Mouse (Mus musculus): ENCODE data around the gene Plekha5.
A peak's percentile ranks its signal among the peaks of the same experiment; 100 is the strongest.
"Not testable (repeated sequence)": the region's sequence is repeated elsewhere in the genome, so short reads cannot be mapped to it uniquely, and the experiment has no call there.

The Plekha5 gene

DNA sequence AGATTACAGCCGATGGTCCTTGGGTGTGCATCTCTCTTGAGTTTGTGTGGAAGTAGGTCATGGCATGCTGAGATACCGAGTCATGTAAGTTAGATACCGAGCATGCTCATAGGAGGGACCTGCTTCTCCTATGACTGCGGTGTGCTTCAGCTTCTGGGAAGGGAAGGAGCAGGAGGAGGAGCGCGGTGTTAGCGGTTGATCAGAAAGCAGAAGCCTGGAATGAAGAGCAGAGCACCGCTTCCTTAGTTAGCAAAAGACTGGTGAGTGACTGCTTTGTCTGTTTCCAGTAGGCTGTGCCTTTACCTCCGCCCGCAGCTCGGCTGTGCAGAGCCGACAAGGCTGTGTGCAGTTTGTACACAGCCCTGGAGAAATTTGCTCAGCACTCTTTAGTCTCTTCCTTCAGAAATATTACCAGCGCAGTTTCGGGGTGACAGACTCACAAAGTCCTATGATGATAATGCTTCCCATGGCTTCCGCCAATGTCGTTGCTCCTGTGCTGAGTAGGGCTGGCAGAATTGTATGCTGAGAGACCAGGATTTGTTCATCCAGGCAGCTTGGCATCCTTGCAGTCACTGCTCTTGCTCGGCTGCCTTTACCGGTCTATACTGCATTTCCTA, 67.2 kb downstream of the Plekha5 start:
- DNase-seq: no peak

DNA sequence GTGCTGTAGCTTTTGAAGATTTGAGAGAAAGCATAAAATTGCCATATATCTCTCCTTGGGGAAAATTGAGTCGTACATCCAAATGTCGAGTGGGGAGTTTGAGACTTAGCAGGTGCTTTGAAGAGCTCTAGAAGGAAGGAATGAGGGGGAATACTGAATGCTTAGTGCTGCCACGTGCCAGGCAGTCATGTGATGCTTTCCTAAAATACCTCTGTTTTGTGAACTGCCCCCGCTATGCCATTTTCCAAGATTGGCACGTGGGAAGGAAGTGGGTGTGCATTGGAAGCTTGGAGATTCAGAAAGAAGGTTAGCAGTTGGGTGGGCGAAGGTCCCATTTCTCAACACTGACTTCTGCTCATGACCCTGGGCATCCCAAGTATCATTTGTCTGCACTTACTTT, 68.2 kb downstream of the Plekha5 start:
- no peak for DNase-seq

DNA sequence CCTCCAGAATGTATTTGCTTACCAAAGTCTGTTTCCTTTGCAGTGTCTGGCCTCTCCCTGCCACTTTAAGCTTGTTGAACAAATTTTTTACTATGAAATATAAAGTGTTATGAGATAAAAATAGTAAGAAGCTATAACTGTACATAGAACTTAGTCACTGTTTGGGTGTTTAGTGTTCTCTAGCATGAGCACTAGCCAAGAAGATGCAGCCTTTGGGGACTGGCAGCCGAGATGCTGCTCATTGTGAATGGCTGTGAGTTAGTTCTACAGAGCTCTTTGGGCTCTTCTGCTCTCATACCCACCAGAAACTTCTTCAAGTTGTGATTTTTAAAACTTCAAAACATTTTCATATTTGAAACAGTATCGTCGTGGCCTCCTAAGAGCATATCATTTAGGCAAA, 74.2 kb downstream of the Plekha5 start:
- no peak for DNase-seq

DNA sequence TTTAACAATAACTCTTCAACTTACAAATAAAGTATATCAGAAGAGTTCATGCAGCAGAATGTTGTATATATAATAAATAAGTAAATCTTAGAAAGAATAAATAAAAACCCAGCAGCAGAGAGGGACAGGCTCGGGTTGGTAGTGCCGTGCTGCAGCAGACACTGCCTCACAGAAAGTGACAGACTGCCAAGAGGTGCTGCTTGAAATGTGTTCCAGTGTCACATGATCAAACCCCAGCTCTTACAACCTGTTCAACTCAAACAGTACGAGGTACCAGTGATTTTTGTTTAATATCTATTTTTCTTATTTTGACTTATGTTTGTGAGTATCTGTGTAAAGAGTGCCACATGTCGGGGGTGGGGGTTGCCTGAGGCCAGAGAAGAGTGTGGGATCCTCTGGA, 75.1 kb downstream of the Plekha5 start:
- no peak for DNase-seq

DNA sequence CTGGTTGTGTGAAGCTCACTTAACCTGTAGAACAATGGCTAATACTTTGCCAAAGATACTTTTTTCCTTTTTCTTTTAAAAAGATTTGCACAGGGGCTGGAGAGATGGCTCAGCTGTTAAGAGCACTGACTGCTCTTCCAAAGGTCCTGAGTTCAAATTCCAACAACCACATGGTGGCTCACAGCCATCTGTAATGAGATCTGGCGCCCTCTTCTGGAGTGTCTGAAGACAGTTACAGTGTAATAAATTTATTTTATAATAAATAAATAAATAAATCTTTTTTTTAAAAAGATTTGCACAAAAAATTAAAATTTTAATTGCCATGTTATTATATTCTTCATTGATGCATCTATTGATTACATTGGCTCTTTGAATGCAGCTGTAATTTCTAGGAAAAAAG, 77.0 kb downstream of the Plekha5 start:
- not testable (repeated sequence) for DNase-seq

DNA sequence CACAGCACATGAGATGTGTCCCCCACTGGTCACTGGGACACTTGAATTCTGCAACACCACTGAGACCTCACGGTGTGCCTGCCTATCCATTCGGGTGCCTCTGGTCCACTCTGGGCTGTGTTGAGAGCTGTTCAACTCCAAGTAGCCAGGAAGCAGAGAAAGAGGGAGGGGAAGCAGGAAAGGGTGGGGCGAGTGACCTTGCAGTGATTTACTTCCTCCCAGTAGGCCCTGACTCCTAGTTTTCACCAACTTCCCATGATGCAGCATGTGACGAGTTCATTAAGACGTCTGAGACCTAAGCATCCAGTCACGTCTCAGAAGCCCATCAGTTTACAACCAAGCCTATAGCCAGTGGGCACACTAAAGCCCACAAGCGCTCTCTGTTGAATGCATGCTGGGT, 78.0 kb downstream of the Plekha5 start:
- no peak for DNase-seq

DNA sequence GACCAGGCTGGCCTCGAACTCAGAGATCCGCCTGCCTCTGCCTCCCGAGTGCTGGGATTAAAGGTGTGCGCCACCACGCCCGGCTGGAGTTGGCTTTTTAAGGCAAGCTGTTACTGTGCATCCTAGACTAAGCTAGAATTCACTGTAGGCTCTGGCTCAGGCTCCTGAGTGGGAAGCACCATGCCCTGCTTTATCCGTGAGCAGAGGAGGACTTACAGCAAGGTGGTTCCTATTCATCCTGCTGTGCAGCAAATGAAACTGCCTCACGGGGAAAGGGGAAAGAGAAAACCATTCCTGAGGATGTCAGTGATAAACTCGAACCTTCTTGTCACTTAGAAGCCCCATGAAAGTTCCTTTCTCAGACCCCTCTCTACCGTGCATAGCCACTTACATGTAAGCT, 80.9 kb downstream of the Plekha5 start:
- DNase-seq: no peak

DNA sequence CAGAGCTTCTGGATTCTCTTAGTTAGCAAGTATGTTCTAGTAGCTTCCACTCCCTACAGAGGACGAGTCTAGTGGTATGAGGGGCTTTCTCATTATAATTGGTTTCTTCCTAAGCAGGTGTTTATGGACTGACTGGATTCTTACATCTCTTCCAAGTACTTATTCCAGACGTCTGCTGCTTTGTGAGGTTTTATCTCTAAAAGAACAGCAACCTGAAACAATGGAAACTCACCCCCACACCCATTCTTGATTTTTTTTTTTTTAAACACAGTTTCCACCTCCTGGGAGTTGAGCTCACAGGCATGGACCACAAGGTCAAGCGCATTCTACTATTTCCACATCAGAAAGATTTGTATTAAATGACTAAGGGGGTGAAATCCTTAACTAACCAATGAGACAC, 83.8 kb downstream of the Plekha5 start:
- DNase-seq: no peak

DNA sequence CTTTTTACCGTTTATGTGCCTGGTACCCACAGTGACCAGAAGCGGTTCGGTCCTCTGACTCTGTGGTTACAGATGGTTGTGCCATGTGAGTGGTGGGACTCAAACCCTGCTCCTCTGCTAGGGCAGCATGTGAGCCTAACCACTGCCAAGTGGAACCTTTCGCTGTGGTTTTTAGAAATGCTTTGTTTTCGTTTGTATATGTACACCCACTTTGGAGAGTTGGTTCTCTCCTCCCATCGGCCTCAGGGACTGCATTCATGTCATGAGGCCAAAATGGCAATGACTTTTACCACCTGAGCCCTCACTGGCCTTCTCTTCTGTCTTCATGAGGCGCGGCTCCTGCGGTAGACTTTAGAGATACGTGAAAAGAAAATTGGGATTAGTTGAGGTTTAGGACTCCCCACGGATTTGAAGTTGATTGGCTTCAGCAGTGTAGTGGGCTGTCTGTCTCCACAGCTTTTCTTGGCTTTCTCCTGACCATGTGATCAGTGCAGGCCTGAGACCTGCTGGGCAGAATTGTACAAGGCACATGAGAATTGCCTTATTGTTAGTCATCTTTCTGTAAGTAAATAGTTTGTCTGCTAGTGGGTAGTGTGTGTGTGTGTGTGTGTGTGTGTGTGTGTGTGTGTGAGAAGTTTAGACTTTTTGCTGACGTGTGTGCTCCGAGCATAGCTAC, 84.8 kb downstream of the Plekha5 start:
- DNase-seq: no peak

DNA sequence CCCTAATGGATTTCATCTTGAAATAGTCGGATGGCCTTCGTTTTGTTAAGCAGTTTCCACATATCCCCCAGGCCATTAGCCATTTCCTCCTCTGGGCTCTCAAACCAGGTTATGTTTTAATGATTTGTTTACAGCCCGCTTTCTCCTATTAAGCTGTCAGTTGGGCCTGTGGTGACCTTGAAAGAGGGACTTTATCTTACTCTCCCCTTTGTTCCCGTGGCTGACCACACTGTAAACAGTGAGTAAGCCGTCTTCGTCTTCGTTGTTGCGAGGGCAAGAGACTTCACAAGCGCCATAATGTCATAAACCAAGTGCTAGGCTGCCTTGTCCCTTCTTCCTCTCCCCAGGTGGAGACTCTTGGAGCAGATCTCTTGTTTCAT, 85.3 kb downstream of the Plekha5 start:
- DNase-seq: no peak

DNA sequence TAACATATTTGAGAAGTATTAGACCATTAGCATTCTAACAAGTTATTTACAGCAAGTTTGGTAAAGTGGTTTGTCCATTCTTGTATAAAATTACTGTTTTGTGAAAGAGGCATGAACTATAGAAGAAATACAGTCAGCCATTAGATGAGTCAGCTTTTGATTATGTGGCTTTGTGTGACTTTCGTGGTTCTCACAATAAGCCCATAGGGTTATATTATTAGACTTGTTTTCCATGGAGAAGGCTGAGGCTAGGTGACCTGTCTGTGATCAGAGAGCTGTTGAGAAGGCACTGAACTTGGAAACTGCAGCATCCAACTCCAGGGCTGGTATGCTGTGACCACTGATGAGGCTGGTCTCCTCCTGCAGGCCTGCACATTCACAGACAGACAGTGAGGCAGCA, 88.2 kb downstream of the Plekha5 start:
- no peak for DNase-seq

DNA sequence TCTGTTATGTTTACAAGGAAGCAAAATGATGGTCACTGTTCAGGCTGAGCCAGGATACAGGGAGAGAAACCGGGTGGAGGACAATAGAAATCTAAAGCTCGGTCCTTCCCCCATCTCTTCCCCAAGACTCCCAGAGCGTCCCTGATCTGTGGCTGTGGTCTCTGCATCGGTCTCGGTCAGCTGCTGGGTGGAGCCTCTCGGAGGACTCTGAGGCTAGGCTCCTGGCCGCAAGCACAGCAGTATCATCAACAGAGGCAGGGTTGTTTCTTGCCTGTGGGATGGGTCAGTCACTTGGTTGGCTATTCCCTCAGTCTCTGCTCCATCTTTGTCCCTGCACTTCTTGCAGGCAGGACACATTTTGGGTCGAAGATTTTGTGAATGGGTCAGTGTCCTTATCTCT, 88.6 kb downstream of the Plekha5 start:
- no peak for DNase-seq

DNA sequence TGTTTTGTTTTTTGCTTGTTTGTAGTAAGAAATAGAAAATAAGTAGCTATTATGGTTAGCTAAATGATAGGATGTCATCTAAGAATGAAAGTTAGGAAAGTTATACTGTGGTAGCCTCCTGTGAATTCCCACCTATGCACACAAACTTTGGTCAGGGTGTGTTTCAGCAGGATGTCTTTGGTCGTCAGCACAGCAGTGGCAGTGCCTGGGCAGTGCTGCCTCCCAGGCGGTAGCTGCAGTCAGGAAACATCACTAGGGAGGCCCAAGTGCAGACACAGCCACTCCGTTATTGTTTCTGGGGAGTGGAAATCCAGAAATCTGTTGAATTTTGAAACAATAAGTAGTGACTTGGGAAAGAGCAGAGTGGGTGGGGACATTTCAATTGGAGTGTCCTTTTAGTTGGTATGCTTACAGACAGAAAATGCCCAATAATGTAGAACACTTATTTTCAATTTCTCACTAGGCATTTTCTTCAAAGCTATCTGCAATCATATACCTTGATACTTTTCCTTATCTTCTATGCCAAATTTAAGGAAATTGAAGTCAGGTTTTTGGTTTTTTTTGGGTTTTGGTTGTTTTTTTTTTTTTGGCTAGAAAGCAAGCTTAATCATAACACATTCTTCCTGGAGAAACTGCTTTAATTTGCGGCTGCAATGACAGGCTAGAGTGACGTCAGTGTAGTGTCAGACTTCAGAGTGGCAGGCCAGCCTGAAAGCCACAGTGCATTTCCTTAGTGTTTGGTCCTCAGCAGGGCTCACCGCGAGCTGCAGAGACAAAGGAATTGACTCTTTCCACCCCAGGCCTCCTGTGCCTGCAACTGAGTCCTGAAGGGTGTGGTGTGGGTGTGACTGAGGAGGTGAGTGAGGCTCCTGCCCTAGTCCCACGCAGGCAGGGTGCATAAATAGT, 90.6 kb downstream of the Plekha5 start:
- no peak for DNase-seq

DNA sequence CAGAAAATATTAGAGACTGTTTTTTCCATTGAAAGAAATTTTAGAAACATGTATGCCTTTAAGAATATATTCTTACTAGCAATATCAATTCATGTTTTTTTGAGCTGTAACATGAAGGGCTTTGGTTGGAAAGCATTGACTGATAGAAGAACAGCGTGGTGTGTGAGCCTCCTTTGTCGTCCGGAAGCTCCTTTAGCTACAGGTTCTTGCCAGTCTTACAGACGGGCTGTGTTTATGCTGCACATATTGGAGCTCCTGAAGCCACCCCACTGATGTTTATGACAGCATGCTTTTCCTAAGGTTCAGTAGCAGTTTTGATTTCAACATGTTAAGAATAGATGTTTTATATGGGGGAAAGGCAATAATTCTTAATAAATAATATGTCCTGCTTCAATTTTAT, 91.7 kb downstream of the Plekha5 start:
- no peak for DNase-seq

DNA sequence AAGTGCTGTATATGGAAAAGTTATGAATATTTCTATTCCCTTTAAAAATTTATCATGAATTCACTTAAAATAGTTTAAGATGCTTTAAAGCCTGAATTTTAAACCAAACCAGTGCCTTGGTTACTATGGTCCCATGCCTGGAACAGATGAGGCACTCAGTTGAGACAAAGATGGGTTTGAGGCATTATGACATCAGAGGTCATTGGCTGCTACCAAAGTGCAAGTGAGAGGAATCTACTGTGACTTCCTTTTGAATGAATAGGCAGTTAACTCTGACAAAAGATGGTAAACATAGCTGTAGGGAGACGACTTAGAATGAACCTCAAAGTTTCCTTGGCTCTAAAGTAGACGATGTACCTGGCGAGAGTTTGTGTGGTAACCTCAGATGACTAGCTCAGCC, 92.3 kb downstream of the Plekha5 start:
- no peak for DNase-seq

DNA sequence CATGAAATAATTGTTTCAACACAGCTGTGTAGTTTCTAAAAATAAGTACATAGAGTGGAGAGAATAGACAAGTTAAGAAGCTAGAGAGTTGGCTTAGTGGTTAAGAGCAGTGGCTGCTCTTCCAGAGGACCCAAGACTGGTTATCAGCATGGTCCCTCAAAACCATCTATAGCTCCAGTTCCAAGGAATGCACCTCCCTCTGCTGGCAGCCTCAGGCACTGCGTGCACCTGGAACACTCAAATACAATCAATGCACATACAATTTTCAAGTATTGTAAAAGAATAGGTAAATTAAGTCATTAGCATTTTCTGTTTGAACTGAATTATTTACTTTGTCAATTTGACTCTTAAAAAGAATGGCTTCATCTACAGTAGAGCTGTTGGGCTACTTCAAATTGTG, 93.3 kb downstream of the Plekha5 start:
- DNase-seq: peak; percentile 31

DNA sequence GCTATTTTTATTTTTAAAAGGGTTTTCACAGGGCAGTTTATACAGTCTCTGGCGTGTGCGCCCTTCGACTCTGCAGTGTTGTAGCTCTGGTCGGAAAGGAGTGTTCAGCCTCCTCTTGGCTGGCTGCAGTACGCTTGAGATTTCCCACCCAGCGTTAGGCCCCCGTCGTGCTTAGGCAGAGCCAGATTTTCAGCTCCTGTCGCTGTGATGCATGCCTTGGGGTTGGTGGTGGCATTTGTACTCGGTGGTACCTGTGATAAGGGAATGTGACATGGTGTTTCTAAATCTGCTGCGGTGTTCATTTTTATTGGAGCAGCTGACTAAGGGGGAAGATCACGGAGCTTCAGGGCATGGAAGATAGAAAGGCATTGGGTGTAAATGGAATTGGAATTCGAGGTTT, 95.2 kb downstream of the Plekha5 start:
- no peak for DNase-seq

DNA sequence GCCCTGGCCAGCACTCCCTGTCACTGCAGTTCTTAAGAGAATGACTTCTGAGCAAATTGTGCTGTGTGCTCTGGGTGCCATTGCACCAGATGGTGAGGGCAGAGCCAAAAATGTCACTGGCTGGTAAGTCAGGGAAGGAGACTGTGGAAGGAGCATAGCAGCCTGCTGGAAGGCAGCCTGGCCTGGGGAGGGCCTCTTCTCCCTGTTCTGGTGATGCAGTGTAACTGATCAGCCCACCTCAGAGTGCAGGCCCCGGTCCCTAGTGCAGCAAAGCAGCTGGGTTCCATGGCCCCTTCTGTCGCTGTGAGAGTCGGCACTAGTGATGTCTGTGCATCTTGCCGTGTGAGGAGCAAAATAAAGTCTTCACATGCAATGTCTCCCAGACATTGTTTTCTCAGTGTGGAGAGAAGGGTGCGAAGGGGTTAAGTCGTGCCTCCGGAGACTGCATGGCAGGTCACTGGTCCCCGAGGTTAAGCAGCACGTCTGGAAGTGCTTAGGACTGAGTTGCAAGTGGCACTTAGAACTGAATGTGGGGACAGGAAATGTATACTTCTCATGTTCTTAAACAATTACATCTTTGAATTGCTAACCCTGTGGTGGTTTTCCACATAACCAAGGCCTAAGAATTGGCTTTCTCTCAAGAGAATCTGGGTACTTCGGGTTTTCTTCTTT, 95.8 kb downstream of the Plekha5 start:
- no peak for DNase-seq

DNA sequence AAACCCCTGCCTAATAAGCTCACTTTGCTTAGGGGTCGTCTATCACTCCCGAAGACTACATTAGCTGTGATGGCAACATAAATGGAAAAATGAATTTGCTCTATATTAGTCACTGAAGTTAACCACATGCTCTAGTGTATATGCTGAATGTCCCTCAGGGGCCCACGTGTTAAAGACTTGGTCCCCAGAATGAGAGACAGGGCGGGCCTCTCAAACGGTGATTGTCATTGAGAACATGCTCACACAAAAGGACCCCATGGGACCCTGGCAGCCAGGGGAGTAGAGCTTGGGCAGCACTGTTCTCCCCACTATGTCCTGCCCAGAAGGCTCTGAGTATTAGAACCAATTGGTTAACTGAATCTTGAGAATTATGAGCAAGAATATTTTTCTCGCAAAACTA, 97.1 kb downstream of the Plekha5 start:
- DNase-seq: no peak

DNA sequence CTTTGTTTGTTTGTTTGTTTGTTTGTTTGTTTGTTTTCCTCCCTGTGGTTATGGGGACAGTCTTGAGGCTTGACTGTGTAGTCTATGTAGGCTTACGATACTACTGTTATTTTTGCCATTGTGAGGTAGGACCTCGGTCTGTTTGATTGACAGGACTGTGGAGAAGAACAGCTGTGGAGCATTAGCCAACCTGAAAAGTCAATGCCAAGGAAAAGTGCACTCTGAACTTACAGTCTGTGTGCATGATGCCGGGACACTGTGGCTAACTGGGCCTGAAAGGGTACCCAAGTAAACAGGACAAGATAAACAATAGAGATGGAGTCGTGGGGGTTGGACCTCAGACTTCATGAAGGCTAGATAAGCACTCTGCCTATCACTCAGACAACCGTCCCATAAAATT, 98.0 kb downstream of the Plekha5 start:
- DNase-seq: no peak

DNA sequence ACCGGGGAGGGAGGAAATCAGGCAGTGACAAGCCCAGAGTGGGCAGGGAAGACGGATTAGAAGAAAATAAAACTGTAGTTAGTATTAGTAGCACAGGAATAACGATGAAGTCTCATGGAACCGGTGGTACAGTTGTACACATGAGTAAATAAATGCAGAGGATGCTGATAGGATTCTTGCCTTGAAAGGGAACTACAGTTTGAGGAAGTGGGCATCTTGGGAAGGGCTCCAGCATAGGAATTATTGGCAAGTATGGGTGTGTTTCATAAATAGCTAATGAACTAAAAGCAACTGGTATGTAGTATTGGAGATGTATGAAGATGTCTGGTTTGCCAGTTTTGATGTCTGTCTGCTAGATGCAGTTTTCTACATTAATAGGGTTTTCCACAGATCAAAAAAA, 99.7 kb downstream of the Plekha5 start:
- DNase-seq: no peak

DNA sequence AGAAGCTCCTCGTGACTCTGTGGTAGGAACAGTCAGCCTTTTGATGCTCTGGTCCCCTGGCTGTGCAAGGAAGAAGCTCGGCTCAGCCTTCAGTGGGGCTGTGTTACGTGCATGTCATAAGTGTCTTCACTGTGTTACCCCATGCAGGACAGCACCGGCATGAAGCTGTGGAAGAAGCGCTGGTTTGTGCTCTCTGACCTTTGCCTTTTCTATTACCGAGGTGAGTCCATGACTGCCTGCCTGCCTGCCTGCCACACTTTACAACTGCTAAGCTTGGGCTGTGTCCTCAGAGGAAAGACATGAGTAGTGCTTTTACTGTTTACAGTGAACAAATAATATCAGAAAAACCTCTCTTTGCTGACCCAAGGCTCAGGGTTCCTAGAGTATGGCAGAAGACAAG, 104.6 kb downstream of the Plekha5 start:
- no peak for DNase-seq

DNA sequence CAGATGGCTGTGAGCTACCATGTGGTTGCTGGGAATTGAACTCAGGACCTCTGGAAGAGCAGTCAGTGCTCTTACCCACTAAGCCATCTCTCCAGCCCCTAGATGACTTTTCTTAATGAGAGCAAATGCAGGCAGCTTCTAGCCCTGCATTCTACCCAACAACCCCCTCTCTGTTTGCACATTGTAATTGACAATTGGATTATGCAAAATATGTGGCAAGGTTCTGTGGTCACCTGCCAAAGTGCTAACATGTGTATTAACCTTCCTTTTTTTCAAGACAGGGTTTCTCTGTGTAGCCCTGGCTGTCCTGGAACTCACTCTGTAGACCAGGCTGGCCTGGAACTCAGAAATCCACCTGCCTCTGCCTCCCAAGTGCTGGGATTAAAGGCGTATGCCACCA, 109.0 kb downstream of the Plekha5 start:
- not testable (repeated sequence) for DNase-seq

DNA sequence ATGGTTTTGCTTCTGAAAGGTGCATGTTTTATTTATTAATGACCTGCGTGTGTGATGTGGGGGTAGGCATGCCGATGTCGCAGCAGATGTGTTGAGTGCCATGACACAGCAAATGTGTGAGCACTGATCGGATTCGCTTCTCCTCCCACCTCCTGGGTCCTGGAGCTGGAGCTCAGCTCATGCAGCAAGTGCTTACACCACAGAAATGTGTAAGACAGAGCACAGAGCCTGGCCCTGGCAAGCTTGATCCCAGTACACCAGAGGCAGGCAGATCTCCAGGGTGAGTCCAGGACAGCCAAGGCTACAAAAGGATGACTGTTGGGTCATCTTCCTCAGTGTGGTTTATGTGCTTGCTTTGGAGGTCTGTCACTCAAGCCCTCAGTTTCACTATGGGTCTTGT, 109.8 kb downstream of the Plekha5 start:
- DNase-seq: no peak
